Mouse (Mus musculus) layer of hippocampus, postnatal 14 days (tissue): ENCODE results near the gene Smim8. TPM values are rescaled to one million over a fixed set of nuclear protein-coding genes. Genes with fewer than 3 reads are reported as not detected.

Experiments
- DNase-seq, 2 experiments: peaks; one replicate each; pipeline ENCODE4 v3.0.0; 2021 to 2022; ENCODE audit warnings: low spot score in 2 of 2, mixed read lengths in 1 of 2
- total RNA-seq, 2 experiments: library from RNA; stranded (reverse); gene quantifications; 2 replicates each; pipeline ENCODE4 v1.2.3; 2021

The Smim8 gene
- total RNA-seq, 2 experiments from 2014 or later = 24.2 to 25.9 TPM

GRCm38 (mm10) chr4:34720127-34720895 is 57.9 kb downstream of the Smim8 start:
- no peak for DNase-seq

GRCm38 (mm10) chr4:34719421-34719820 is 58.8 kb downstream of the Smim8 start:
- DNase-seq = no peak

Other genes with a start within 250 kb of the Smim8 start
- 100 to 1,000 TPM in 1 of 2 experiments, 10 to 100 TPM in 1; 97.6 to 103 TPM for gene Akirin2, start 227.5 kb downstream of the Smim8 start, total RNA-seq
- gene Orc3, start 163.5 kb downstream of the Smim8 start, total RNA-seq = 10 to 100 TPM; 50.4 to 55.8 TPM
- 10 to 100 TPM; 28.5 to 29.9 TPM for gene Rars2, start 163.5 kb downstream of the Smim8 start, total RNA-seq
- 10 to 100 TPM; 22.4 to 25.0 TPM for gene Slc35a1, start 91.0 kb downstream of the Smim8 start, total RNA-seq
- 1 to 10 TPM; 2.7 to 3.0 TPM for gene Cfap206, start 48.2 kb downstream of the Smim8 start, total RNA-seq
- not detected for gene Gm136, start 22.2 kb downstream of the Smim8 start, total RNA-seq
- 10 to 100 TPM; 23.8 to 25.3 TPM for gene Zfp292, start 104.5 kb upstream of the Smim8 start, total RNA-seq
- gene Cga, start 115.4 kb upstream of the Smim8 start, total RNA-seq = not detected